Mouse (Mus musculus) liver, postnatal 0 days (tissue): Measurements from ENCODE around the gene Pam.

Experiments used
- CTCF ChIP-seq: sonication (generic); IDR thresholded peaks from 2 replicates; pipeline ENCODE4 v1.5.1; 2016; ENCODE audit warnings: antibody characterized with exemption, low read depth
- EP300 ChIP-seq: IDR thresholded peaks from 2 replicates; pipeline ENCODE4 v1.6.1; 2016; ENCODE audit warnings: antibody characterized with exemption, low read depth, mild to moderate bottlenecking

- TF ChIP-seq CTCF (no peak), EP300 (no peak)
Observed at GRCm38 (mm10) chr1:97908736-97909135, 186.7 kb downstream of the Pam start.
